Mouse (Mus musculus) natural killer cell, adult 2 months (primary cell): Measurements from ENCODE around the gene Lancl3.

ENCODE experiments used
- DNase-seq, 2 experiments: peaks; one replicate each; pipeline ENCODE4 v3.0.0; 2022; ENCODE audit warnings: low spot score in 2 of 2

The Lancl3 gene

DNA sequence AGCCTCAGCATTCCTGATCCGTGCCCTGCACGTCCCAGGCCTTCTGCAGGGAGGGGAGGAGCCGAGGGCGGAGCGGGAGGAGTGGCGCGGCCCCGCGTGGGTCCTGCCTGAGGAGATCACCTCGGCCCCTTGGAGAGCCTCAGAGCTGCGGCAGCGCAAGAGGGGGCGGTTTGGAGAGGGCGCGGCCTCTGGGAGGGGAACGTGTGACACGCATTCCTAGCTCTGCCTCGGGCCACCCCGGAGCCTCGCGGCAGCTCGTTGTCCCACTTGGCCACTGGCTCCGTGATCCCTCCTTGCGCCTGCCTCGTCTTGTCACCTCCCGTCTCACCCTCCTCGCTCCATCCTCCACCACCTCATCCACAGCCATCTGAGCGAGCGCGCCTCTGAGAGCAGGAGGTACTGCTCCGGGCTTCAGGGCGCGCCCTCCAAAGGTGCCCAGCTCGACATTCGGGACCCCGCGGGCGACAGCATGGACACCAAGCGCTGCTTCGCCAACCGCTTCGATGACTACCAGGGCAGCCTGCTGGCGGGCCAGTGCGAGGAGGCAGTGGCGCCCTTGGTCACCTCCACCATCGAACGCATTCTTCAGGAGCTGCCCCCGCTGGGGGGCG, at the start of gene Lancl3:
Lancl3 (plus strand) TSS at position 142 of the 611 bp plus-strand sequence.
- DNase-seq = no peak

DNA sequence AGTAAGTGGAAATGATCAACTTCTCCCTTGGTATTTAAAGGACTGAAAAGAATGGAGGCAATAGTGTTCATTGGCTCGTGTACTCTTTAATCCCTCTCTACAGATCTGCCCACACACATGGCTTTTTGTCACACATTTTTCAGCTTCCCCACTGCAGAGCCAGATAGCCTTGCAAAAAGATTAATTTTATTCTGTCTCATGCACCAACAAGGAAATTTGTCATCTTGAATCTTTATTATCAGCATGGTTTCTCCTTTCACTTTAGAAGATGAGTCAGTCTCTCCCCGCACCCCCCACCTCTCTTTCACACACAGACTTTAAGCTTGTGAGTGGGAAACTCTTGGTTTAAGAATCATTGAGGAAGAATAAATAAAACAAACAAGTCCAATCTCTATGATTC, 20.7 kb upstream of the Lancl3 start:
- DNase-seq = no peak

GRCm38 (mm10) chrX:9181570-9181969, 18.1 kb upstream of the Lancl3 start:
- no peak for DNase-seq

DNA sequence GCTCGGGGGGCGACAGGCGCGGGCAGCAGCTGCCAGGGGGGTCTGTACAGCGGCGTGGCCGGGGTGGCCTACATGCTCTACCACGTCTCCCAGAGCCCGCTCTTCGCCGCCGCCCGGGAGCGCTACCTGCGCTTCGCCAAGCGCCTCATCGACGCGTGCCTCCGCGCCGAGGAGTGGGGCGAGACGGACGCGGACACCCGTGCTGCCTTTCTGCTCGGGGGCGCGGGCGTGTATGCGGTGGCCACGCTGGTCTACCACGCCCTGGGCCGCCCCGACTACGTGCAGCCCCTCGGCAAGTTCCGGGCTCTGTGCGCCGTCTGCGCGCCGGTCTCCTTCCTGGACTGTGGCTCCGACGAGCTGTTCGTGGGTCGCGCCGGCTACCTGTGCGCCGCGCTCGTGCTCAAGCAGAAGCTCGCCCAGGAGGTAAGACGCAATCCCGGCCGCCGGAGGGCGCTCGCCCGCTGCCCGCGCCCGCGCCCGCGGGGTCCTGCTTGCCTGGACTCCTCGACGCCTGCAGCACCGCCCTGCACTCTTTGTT, 747 bp downstream of the Lancl3 start:
- DNase-seq = peak; percentile 44 to 46

GRCm38 (mm10) chrX:9201954-9202353, 2.3 kb downstream of the Lancl3 start:
- no peak for DNase-seq

DNA sequence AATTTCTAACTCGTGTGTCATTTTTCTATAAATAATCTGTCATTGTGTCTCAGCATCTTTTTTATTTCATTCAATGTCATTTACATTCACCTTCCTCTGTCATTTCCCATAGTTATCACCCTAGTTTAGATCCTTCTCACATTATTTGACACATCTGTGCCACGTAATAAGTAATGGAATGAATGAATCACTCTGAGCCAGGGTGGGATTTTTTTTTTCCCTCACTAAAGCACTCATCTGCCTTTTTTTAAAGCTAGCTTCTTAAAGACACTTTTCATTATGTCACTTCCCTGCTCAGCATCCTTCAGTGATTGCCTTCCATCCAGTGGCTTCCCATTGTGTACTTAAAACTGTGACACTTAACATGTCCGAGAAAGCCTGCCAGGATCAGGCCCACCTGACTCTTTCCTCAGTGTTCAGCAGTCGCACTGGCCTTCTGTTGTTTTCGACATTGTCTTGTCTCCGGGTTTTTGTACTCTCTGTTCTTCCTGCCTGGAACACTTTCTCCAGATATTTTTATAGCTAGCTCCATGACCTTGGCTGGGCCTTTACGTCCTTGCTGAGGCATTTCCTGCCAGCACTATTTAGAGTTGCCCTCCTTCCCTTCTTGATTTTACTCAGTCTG, 3.2 kb downstream of the Lancl3 start:
- DNase-seq = no peak

DNA sequence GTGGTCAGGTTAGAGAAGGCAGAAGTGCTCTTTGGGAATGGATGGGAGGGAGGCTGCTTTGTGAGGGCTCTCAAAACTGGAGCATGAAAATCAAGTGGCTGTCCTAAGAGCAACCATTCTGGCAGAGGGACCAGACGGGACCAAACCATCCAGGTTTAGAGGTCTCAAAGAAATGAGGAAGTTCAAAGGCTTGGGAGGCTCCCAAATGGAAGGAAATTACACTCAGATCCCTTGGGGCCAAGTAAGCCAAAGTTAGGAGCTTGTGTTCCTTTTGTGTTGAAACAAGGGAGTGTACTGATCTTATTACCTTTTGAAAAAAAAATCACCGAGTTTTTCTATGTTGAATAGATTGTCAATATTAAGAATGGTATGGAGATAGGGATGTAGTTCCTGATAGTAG, 5.4 kb downstream of the Lancl3 start:
- DNase-seq = no peak

DNA sequence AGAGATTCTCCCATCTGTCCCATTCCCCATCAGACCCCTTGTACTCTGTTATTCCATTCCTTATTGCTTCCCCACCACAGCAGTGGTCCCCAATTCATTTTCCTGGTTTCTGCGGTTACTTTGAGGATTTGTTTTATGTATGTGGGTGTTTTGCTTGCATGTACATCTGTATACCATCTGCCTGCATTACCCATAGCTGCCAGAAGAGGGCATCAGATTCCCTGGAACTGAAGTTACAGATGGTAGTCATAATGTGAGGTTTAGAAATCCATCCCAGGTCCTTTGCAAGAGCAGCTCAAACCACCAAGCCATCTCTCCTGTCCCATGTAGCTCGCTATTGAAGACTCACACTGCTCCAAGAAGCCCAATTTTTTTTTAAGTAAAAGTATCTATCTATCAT, 16.5 kb downstream of the Lancl3 start:
- DNase-seq = peak in 1 of 2 experiments; percentile 38

GRCm38 (mm10) chrX:9219570-9219969, 19.9 kb downstream of the Lancl3 start:
- peak; percentile 34 to 51 for DNase-seq

DNA sequence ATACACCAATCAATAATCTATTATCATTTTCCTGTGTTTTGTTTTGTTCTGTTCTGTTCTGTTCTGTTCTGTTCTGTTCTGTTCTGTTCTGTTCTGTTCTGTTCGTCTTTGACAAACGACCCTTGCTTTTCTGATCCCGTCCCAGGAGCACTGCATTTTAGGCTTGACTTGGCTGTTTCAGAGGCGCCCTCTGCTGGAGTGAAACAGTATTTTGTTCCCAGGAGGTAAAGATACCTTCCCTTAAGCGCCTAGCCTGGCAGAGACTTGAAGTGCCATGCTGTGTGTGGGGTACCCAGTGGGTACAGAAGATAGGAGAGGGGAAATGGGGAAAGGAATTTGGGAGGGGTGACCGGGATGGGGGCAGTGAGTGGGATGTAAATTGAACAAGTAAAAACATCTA, 21.5 kb downstream of the Lancl3 start:
- peak; percentile 42 to 48 for DNase-seq

- no peak for DNase-seq
Measured at GRCm38 (mm10) chrX:9221736-9222135, 22.0 kb downstream of the Lancl3 start.

DNA sequence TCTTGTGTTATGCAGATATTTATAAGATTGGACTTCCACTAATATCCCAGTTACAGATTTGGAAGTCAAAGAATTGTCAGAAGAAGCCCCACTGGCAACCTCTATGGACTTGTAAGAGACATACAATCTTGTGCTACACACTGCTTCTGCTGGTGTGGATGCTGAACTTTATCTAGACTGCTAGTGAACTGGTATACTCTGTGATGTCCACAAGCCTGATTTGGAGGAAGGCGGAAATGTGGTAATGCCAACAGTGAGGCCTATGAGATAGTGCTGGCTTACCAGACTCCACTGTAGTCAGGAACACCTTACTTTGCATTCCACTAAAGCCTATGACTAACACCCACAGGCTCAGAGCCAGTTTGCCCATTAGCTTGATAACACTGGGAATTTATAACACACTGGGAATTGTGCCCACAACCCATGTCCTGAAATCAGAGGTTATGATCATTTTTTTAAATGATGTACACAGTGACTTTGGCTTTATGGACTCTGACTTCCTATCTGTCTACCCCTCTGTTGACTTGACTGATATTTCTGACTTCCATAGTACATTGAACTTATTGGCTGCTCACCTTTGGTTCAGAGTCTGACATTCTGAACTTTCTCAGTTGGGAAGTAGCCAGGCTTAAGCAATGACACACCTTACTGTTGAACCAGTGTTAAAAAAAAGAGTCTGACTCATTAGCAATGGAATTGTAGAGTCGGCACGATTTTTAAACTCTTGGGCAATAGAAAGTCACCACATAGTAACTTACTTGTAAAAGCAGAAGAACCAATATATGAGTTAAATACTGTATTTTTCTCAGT, 22.9 kb downstream of the Lancl3 start:
- DNase-seq = no peak

DNA sequence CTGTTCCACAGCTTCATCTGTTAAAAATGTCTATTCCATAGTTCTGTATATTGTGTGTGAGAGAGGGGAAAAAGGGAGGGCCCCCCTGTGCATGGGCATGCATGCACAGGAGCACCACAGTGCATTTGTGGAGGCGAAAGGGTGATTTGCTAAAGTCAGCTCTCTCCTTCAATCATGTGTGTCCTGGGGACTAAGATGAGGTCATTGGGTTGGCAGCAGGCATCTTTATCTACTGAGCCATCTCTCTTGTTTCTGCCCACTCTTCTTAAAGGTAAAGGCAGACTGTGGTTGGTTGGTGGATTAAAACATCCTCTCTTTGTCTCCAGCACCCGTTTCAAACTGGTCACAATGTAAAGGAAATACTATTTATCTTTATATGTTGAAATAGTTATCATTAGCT, 27.4 kb downstream of the Lancl3 start:
- DNase-seq = no peak

DNA sequence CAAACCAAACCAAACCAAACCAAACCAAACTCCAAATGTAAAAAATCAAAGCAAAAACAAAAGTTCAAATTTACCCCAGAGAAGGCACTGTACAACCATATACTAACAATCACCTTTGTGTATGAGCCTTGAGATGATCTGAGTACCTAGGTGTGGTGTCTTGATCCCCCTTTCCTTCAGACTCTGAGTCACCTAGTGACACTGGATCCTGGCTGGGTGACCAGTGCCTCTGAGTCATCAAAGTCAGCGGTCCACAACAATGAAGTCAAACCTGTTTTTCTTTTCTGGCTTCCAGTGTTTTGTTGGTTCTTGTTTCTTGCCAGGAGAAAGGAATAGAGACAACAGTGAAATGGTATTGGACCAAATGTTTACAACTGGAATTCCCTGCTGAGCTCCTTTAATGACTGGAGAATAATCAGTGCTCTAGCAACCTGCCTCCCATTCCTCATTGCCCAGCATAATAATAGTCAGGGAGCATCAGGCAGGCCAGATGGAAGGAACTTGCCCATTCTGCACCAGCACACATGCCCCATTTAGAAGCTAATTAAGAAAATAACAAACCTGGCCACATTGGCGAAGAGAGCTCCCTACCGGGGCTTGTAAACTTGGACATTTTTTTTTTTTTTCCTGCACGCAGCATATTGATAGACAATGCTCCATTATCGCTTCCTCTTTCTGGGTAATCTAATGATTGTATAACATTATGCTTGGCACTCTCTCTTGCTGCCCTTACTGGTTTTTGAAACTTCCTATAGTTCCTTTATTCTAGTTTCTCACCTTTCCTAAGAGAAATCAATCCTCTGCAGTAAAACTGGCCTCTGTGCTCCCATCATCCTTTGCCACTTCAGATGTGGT, 41.3 kb downstream of the Lancl3 start:
- no peak for DNase-seq

- no peak for DNase-seq
Measured at GRCm38 (mm10) chrX:9243381-9243864, 43.7 kb downstream of the Lancl3 start.

DNA sequence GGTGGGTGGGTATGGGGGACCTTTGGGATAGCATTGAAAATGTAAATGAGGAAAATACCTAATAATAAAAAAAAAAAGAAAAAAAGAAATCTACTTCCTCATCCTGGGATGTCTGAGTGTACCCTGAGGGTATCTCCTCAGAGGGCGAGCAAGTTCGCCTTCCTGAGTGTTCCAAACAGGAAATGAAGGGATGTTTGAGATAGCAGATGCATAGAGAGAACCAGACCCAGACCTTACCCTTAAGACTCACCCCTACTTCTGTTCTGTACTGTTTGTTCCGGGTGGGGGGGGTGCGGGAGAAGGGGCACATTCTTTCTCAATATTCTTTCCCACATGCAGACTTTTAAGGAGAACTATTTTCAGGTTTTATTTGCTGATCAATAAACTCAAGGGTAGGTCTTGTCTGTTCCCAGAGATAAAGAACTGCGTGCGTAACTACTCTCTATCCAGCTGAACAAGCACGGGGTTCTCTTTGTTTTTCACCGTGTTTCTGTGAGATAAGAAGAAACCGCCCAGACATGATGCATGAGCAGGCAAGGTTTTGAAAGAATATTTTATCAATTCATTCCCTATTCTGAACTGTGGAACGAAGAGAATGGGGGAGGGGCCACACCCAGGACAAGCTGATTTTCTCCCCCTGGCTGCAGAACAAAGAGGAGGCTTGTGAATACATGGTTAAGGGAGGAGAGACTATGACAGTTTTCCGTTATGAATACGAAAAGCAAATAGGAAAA, 45.1 kb downstream of the Lancl3 start:
- no peak for DNase-seq

DNA sequence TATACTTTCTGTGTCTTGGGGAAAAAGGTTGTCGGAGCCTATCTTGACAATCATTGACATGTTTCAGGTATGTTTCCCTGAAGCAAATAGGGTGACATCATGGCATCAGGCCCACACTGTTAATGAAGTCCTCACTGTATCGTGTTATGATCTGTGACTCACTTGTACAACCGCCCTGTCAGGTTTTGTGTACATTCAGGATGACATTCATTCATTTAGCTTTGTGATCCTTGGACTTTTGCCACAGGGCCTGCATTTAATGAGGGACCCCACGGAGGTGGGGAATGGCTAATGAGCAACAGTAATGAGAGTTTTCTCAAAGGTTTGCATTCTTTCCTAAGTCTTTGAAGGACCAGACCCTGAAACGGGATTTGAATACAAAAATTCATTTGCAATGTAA, 49.2 kb downstream of the Lancl3 start:
- DNase-seq = no peak

GRCm38 (mm10) chrX:9253990-9254389, 54.3 kb downstream of the Lancl3 start:
- DNase-seq = no peak

DNA sequence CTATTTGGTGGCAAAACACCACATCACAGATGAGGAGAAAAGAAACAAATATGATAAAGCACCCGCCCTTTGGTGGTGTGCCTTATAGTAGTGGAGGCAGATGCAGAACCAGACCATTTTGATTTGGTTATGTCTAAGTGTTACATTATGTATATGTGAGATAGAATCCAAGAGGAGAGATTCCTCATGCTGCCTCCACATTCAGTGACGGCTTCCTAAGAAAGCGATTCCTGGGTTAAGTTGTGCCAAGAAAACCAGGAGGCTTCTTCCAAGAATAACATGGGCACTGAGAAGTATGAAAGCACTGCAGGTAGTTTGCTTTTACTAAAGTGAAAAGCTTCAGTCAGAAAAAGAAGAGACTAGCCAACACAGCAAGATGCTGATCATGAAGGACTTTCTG, 55.2 kb downstream of the Lancl3 start:
- no peak for DNase-seq

DNA sequence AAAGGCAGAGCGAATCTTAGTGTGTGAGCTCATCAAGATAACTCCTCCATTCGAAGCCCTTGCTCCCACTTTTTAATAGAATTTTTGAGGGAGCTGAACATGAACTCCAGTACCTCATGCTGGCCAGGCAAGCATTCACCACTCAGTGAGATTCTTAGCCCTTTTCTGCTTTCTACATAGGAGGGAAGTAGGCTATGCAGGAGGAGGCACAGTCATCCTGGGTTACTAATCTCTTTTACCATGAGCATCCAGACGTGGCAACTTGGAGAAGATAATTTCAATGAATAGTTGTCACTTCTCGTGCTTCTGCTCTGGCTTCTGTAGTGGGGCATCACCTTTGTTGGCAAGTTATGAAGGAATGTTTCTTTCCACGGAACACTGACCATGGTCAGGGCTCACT, 57.1 kb downstream of the Lancl3 start, which contains the start of gene Gm14862:
Gm14862 (minus strand) TSS at position 134 of the 400 bp plus-strand sequence.
- DNase-seq = no peak

DNA sequence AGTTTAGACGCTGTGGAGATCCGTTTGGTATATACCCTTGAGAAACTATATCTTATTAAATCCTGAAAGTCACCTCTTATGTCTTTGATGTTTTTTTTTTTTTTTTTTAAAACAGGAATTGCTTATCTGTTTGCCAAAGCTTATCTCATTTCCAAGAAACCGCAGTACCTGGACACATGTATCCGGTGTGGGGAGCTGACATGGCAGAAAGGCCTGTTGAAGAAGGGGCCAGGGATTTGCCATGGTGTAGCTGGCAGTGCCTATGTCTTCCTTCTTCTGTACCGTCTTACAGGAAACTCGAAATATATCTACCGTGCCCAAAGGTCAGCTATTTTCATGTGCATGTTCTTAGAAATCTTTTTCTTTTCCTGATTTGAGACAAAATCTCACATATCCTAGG, 58.1 kb downstream of the Lancl3 start:
- DNase-seq = no peak
